Mouse (Mus musculus) intestine, embryonic 16.5 days (tissue): ENCODE data around the gene Mien1. TPM values are rescaled to one million over a fixed set of nuclear protein-coding genes. Genes with fewer than 3 reads are reported as not detected.
A peak's percentile ranks its signal among the peaks of the same experiment; 100 is the strongest.

ENCODE experiments used
- ATAC-seq: fragments of 200-750 bp; cut with Nextera tagmentation; 2 replicates; pipeline ENCODE4 v1.8.0; 2017; ENCODE audit warnings: moderate TSS enrichment, moderate library complexity
- H3K27ac ChIP-seq: fragments of 300-500 bp; sonication (generic); 2 replicates; pipeline ENCODE4 v1.5.1; 2014; ENCODE audit warnings: mild to moderate bottlenecking, low read length
- H3K27me3 ChIP-seq: fragments of 300-500 bp; sonication (generic); replicated peaks from 2 replicates; pipeline ENCODE4 v1.6.1; 2014; ENCODE audit warnings: low read length, control low read depth, mixed read lengths; ENCODE audit not compliant: control insufficient read depth, insufficient read depth
- H3K36me3 ChIP-seq: fragments of 300-500 bp; sonication (generic); 2 replicates; pipeline ENCODE4 v1.6.1; 2014; ENCODE audit warnings: low read length, control low read depth; ENCODE audit not compliant: control insufficient read depth, insufficient read depth
- H3K4me1 ChIP-seq: fragments of 300-500 bp; sonication (generic); 2 replicates; pipeline ENCODE4 v1.6.1; 2014; ENCODE audit warnings: low read length, control low read depth, mixed read lengths; ENCODE audit not compliant: control insufficient read depth, insufficient read depth
- H3K4me2 ChIP-seq: fragments of 300-500 bp; sonication (generic); 2 replicates; pipeline ENCODE4 v1.6.1; 2014; ENCODE audit warnings: low read depth, low read length, control low read depth
- H3K4me3 ChIP-seq: fragments of 300-500 bp; sonication (generic); 2 replicates; pipeline ENCODE4 v1.5.1; 2014; ENCODE audit warnings: mild to moderate bottlenecking, low read length
- H3K9ac ChIP-seq: fragments of 300-500 bp; sonication (generic); 2 replicates; pipeline ENCODE4 v1.6.1; 2014; ENCODE audit warnings: low read depth, low read length
- H3K9me3 ChIP-seq: fragments of 300-500 bp; sonication (generic); 2 replicates; pipeline ENCODE4 v1.6.1; 2016; ENCODE audit warnings: low read length, control low read depth; ENCODE audit not compliant: control insufficient read depth
- WGBS: fragments of 180-500 bp; shearing (Covaris S2); extraction: QIAGEN DNeasy Blood & Tissue Kit; methylation state at CpG from one replicate; pipeline ENCODE4 v1.1.7; 2014; 5-methylcytosine and 5-hydroxymethylcytosine counted together
- polyA plus RNA-seq: library from polyadenylated mRNA; unstranded; fragments of >200 nt; fragmentation: Nextera tagmentation; extraction: Ambion mirVana; gene quantifications from 2 replicates; pipeline ENCODE4 v1.2.1, GENCODE M21; 2015

The Mien1 gene
- polyA plus RNA-seq, 1 experiment from 2014 or later, result 279 TPM

DNA sequence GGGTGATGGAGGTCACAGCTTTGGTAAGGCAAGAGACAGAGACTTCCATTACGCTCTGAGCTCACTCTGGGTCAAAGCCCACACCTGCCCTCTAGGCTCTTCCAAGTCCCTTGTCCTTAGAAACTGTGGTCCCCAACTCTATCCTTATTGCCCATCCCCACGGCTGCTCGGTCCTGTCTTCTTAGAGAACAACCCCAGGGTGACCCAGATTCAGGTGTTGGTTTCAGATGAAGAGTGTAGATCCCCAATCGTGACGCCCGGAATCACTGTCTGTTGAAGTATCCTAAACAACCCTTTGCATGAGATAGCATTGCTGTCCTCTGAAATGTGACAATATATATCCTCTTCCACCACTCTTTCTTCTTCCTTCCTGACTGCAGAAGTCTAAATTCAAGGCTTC lies 23.5 kb upstream of the Mien1 start:
- ATAC-seq, result no peak
- H3K4me1 ChIP-seq, result 0 out of 2 replicates have a peak, but pooled peaks cover 4% of the 10 kb centered on the region
- no peak overlapping the region for H3K9ac ChIP-seq
- H3K4me2 ChIP-seq, result no peak overlapping the region
- H3K9me3 ChIP-seq, result no peaks in the 10 kb centered on the region
- no peak overlapping the region for H3K4me3 ChIP-seq
- no peaks in the 10 kb centered on the region for H3K36me3 ChIP-seq
- H3K27ac ChIP-seq, result no peak overlapping the region
- 90% methylated on average over 6 of the region's 6 CpGs for WGBS
- H3K27me3 ChIP-seq, result peaks cover 2% of the 10 kb centered on the region; the same call in 1 of the 2 replicates

DNA sequence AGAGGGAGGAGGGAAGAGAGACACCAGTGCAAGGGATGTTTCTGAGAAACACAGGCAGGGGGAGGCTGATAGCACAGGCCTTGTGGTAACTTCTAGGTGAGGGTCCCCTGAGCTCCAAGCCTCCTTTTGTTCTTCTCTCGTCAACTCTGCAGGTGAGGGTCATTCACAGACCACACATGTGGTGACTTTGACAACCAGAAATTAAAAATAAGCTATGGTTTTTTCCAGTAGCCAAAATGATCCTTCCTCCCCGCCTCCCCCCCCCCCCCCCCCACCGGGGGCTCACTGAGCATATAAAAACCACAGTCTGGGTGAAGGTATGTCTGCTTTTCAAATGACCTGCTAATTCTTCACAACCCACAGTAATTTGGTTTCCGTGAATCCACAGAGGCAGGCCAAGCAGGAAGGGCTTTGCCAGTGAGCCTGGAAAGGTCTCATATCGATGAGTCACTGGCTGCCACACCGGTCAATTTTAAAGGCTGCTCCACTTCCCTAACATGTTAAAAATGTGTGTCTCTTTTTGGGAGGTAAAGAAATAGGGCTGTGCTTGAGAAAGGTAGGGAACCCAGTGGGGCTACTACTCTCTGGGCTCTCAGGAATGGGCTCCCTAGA lies 22.4 kb upstream of the Mien1 start:
- H3K4me1 ChIP-seq, result 0 out of 2 replicates have a peak, but pooled peaks cover 4% of the 10 kb centered on the region

DNA sequence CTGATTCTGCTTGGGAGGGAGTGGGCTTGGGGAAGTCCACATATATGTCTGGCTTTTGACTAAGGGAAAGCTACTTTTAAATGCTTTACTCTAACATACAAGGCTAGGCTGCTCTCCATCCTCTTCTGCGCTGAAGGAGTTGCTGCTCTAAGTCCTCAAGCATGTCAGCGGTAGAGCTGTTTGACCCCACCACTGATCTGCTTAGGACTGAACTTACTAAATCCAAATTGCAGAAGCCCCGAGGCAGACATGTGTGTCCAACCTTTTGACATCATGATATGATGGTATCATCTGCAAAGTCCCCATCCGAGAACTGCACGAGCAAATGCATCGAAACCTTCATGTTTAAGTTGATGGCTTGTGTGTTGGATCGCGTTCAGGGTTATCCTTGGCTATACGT lies 21.1 kb upstream of the Mien1 start:
- Histone ChIP-seq H3K4me1 (0 out of 2 replicates have a peak, but pooled peaks cover 4% of the 10 kb centered on the region), H3K36me3 (0 out of 2 replicates have a peak, but pooled peaks cover 3% of the 10 kb centered on the region), H3K9me3 (no peaks in the 10 kb centered on the region), H3K9ac (no peak overlapping the region), H3K4me2 (no peak overlapping the region), H3K4me3 (no peak overlapping the region), H3K27ac (no peak overlapping the region), H3K27me3 (peaks cover 2% of the 10 kb centered on the region; the same call in 1 of the 2 replicates)
- ATAC-seq, result no peak
- WGBS, result 83% methylated on average over 9 of the region's 9 CpGs

More for the DNA sequence above, 22.4 kb upstream of the Mien1 start:
- no peak overlapping the region for H3K9ac ChIP-seq
- no peak overlapping the region for H3K4me3 ChIP-seq
- H3K27me3 ChIP-seq, result peaks cover 2% of the 10 kb centered on the region; the same call in 1 of the 2 replicates
- H3K36me3 ChIP-seq, result no peaks in the 10 kb centered on the region
- no peak for ATAC-seq
- 54% methylated on average over 5 of the region's 6 CpGs for WGBS
- no peaks in the 10 kb centered on the region for H3K9me3 ChIP-seq
- H3K27ac ChIP-seq, result no peak overlapping the region
- no peak overlapping the region for H3K4me2 ChIP-seq

DNA sequence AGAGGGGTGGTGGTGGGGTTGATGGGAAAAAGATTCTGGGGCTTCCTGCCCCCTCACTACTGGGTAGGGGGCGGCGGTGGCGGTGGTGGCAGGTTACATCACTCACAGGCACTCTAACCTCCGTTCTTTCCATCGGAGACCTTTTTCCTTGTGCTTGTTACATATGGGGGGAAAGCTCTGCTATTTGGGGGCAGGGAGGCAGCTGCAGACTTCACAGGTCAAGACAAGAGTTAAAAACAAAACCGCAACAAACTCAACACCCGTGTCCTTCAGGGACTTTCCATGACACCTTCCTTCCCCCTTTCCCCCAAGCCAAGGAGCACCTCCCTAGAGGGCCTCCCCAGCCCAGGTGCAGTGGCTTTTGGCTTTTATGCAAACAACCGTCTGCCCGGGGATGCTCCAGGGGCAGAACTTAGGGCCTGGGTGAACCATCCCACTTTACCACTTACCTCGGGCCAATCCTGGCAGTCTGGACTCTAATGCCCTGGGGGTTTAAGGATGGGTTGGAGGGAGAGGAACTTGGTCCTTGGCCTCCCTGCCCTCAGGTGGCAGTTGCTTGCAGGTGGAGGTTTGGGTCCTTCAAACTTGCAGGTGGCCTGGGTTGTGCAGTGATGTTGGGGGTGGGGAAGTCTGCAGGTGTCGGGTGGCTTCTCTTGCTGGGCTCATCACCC lies 20.4 kb upstream of the Mien1 start:
- no peak for ATAC-seq
- Histone ChIP-seq H3K27me3 (peaks cover 2% of the 10 kb centered on the region; the same call in 1 of the 2 replicates), H3K4me3 (no peak overlapping the region), H3K36me3 (0 out of 2 replicates have a peak, but pooled peaks cover 5% of the 10 kb centered on the region), H3K9me3 (no peaks in the 10 kb centered on the region), H3K4me1 (0 out of 2 replicates have a peak, but pooled peaks cover 4% of the 10 kb centered on the region), H3K4me2 (no peak overlapping the region), H3K9ac (no peak overlapping the region), H3K27ac (no peak overlapping the region)
- WGBS, result 31% methylated on average over 11 of the region's 11 CpGs

DNA sequence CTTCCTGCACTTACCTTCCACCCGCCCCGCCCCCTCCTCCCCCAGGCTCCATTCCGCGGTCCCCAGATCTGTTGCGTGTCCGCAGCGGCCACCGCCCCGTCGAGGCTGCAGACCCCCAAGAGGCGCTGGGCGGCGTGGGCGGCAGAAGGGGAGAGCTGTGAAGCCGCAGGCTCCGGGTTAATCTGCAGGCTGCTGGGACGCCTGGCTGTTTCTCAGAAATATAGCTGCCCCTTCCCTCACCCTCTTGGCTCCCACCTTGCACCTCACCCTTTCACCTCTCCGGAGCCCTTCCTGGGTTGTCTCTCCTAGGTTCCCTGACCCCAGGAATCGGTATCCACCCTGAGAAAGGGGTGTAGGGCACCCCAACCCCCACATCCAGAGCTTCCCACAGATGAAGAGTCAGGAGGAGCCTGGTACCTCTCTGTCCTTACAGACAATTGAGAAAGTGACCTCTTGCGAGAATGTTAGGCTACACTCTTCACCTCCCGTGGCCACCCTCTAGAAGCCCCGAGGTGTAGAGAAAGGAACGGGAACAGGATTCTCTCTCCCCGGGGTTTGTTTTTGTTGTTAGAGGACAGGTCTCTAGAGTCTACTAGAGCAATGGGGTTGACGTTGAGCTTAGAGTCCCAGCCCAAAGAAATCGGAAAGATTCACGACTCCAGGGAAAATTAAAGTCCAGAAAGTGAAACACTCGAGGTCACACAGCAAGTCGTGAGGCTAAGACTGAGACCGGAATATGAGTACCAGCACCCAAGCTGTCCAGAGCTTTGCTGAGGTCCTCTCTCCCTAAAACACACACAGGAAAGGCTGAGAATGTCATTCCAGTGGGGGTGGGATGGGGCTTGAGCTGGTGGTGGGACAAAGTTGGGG lies 19.6 kb upstream of the Mien1 start:
- no peaks in the 10 kb centered on the region for H3K9me3 ChIP-seq
- peak; percentile 34; the same call in 1 of the 2 replicates for ATAC-seq
- peak overlapping the region; percentile 77 for H3K4me2 ChIP-seq
- 0 out of 2 replicates have a peak, but pooled peaks cover 4% of the 10 kb centered on the region for H3K4me1 ChIP-seq
- H3K36me3 ChIP-seq, result peaks cover 10% of the 10 kb centered on the region; the same call in 1 of the 2 replicates
- WGBS, result 6% methylated on average over 22 of the region's 30 CpGs
- peak overlapping the region; percentile 69 for H3K4me3 ChIP-seq
- peak overlapping the region; percentile 67 for H3K9ac ChIP-seq
- H3K27ac ChIP-seq, result no peak overlapping the region
- H3K27me3 ChIP-seq, result peaks cover 2% of the 10 kb centered on the region; the same call in 1 of the 2 replicates

DNA sequence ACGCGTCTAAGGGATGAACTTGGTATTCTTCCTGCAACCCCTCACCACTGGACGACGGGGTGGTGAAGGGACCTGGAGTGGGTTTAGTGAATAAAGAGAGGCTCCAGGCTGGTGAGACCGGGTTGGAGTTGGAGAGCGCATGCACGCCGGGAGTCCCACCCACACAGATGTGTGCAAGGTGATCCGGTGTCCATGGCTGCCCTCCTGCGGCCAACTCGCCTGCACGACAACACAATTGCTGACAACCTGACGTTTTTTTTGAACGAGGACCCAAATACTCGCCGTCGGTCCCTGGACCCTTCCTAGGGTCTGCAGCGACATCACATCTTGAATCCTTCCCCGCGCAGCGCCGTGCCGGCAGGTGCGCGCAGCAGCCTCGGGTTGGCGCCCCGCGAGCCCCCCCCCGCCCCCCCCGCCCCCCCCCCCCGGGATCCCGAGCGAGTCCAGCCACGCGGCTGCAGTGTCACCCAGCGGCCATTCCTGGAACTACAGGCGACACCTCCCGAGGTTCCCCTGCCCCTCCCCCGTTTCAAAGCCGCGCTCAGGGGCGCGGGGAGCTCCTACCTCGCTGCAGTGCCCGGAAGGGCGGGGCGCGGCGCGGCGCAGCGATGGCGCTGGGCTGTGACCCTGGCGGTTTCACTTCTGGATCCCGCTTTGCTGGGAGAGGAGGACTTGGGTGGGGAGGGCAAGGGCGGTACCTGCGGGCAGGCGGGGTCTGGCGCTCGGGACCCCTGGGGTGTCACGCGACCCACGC lies 18.8 kb upstream of the Mien1 start:
- Histone ChIP-seq H3K9me3 (no peaks in the 10 kb centered on the region), H3K27ac (peak overlapping the region; percentile 59; the same call in 1 of the 2 replicates), H3K27me3 (peaks cover 2% of the 10 kb centered on the region; the same call in 1 of the 2 replicates), H3K9ac (peak overlapping the region; percentile 67), H3K4me3 (peak overlapping the region; percentile 69), H3K4me2 (peak overlapping the region; percentile 77), H3K36me3 (peaks cover 10% of the 10 kb centered on the region; the same call in 1 of the 2 replicates), H3K4me1 (0 out of 2 replicates have a peak, but pooled peaks cover 4% of the 10 kb centered on the region)
- WGBS, result 1% methylated on average over 46 of the region's 64 CpGs
- ATAC-seq, result peak; percentile 88

DNA sequence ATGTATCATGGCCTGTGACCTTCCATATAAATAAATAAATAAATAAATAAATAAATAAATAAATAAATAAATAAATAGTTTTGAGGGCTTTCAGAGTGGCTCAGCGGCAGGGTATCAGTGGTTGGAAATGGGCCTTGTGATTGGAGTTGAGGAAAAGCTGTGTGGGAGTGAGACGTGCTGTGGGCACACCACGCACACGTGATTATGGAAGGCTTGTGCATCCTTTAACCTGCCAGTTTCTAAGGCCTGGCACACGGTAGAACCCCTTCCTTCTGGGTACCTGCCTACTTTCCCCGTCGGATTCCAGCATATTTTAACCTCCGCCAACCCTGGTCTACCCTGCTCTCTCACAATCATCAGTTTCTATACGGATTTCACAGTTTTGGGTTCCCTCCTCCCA lies 18.2 kb upstream of the Mien1 start:
- Histone ChIP-seq H3K4me3 (peak overlapping the region; percentile 69), H3K36me3 (peaks cover 10% of the 10 kb centered on the region; the same call in 1 of the 2 replicates), H3K4me1 (0 out of 2 replicates have a peak, but pooled peaks cover 4% of the 10 kb centered on the region), H3K9me3 (no peaks in the 10 kb centered on the region), H3K9ac (peak overlapping the region; percentile 67), H3K4me2 (peak overlapping the region; percentile 77), H3K27me3 (peaks cover 2% of the 10 kb centered on the region; the same call in 1 of the 2 replicates), H3K27ac (peak overlapping the region; percentile 59; the same call in 1 of the 2 replicates)
- 22% methylated on average over 9 of the region's 9 CpGs for WGBS
- peak; percentile 36 for ATAC-seq

DNA sequence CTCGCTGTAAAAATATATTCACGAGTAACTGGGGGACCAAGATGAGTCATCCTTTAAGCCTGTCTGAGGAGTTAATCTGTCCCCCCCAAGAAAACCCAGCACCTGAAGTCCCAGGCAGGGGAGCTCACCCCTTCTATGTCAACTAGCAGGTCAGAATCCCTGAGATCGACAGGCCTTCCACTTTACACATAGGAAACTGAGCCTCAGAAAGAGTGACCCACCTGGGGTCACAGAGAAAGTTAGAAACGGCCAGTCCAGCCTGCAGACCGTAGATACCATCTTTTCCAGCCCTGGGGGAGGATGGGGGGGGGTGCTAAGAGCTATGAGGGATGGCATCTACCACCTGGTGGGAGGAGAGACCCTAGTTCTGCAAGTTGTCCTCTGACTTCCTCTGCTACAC lies 17.8 kb upstream of the Mien1 start:
- ATAC-seq, result no peak

More for the DNA sequence above, 17.8 kb upstream of the Mien1 start:
- Histone ChIP-seq H3K9ac (no peak overlapping the region), H3K4me1 (0 out of 2 replicates have a peak, but pooled peaks cover 4% of the 10 kb centered on the region), H3K4me3 (no peak overlapping the region), H3K36me3 (peaks cover 10% of the 10 kb centered on the region; the same call in 1 of the 2 replicates), H3K4me2 (no peak overlapping the region), H3K9me3 (no peaks in the 10 kb centered on the region), H3K27me3 (peaks cover 2% of the 10 kb centered on the region; the same call in 1 of the 2 replicates), H3K27ac (no peak overlapping the region)
- WGBS, result 61% methylated on average over 5 of the region's 5 CpGs
